Mouse (Mus musculus) ES-E14 (cell line): ENCODE measurements at regions not wholly inside any gene's neighbourhood (a gene's known extent, or its start where the extent isn't known, plus 50 kb on each side); places are given as distances from the start of the nearest gene placed in this dataset.

Experiments used
- DNase-seq: peaks from one replicate; pipeline ENCODE4 v3.0.0-alpha.2; 2013; ENCODE audit warnings: low read depth, low spot score
- H3K27ac ChIP-seq: 2 replicates; pipeline ENCODE4 v1.5.1; 2012; ENCODE audit warnings: low read depth, mild to moderate bottlenecking, low read length, moderate library complexity, mixed read lengths; ENCODE audit not compliant: poor library complexity, insufficient read depth, severe bottlenecking
- H3K36me3 ChIP-seq: 2 replicates; pipeline ENCODE4 v1.6.1; 2012; ENCODE audit warnings: mild to moderate bottlenecking, low read length, moderate library complexity, mixed read lengths; ENCODE audit not compliant: control insufficient read depth, poor library complexity, insufficient read depth, severe bottlenecking
- H3K4me1 ChIP-seq, 2 experiments: fragments of 150-350 bp in 1 of 2; sonication (generic) in 1 of 2; 2 replicates each; pipeline ENCODE4 v1.6.1; 2012; ENCODE audit warnings: low read length in 2 of 2, mild to moderate bottlenecking in 1 of 2, mixed read lengths in 1 of 2; ENCODE audit not compliant: control insufficient read depth in 2 of 2, insufficient read depth in 2 of 2, poor library complexity in 1 of 2
- H3K4me3 ChIP-seq, 2 experiments: fragments of 150-350 bp in 1 of 2; sonication (generic) in 1 of 2; 2 replicates each; pipeline ENCODE4 v1.5.1; 2012; ENCODE audit warnings: low read length in 2 of 2, low read depth in 1 of 2, mild to moderate bottlenecking in 1 of 2, mixed read lengths in 1 of 2; ENCODE audit not compliant: insufficient read depth in 1 of 2, poor library complexity in 1 of 2, severe bottlenecking in 1 of 2
- H3K9ac ChIP-seq: 2 replicates; pipeline ENCODE4 v1.6.1; 2012; ENCODE audit warnings: low read depth, mild to moderate bottlenecking, low read length, mixed read lengths; ENCODE audit not compliant: poor library complexity, insufficient read depth, severe bottlenecking
- H3K9me3 ChIP-seq: fragments of 150-350 bp; sonication (generic); 2 replicates; pipeline ENCODE4 v1.6.1; 2012; ENCODE audit warnings: low read depth, mild to moderate bottlenecking, low read length; ENCODE audit not compliant: control insufficient read depth, insufficient read depth
- CHD2 ChIP-seq: IDR thresholded peaks from 2 replicates; pipeline ENCODE4 v1.6.1; 2014; ENCODE audit warnings: mild to moderate bottlenecking, low read depth, low read length, inconsistent platforms
- HCFC1 ChIP-seq: IDR thresholded peaks from 2 replicates; pipeline ENCODE4 v1.6.1; 2012; ENCODE audit warnings: low read length, inconsistent platforms, borderline replicate concordance; ENCODE audit not compliant: insufficient read depth
- MAFK ChIP-seq: IDR thresholded peaks from 2 replicates; pipeline ENCODE4 v1.6.1; 2014; ENCODE audit warnings: mild to moderate bottlenecking, low read depth, low read length, inconsistent platforms; ENCODE audit not compliant: insufficient read depth
- ZC3H11A ChIP-seq: IDR thresholded peaks from 2 replicates; pipeline ENCODE4 v1.6.1; 2012; ENCODE audit warnings: low read depth, mild to moderate bottlenecking, inconsistent platforms, low read length, borderline replicate concordance
- ZNF384 ChIP-seq: IDR thresholded peaks from 2 replicates; pipeline ENCODE4 v1.6.1; 2012; ENCODE audit warnings: low read depth, low read length, inconsistent platforms
- in situ Hi-C, 2 experiments: fragments of 600-800 bp; cut with MboI; formaldehyde crosslinking; loops; one replicate each; pipeline ENCODE4 v1.15.1; 2025; ENCODE audit warnings: low sequenced_read_pairs in 2 of 2, inconsistent platforms in 1 of 2; ENCODE audit not compliant: unreplicated experiment in 2 of 2

DNA sequence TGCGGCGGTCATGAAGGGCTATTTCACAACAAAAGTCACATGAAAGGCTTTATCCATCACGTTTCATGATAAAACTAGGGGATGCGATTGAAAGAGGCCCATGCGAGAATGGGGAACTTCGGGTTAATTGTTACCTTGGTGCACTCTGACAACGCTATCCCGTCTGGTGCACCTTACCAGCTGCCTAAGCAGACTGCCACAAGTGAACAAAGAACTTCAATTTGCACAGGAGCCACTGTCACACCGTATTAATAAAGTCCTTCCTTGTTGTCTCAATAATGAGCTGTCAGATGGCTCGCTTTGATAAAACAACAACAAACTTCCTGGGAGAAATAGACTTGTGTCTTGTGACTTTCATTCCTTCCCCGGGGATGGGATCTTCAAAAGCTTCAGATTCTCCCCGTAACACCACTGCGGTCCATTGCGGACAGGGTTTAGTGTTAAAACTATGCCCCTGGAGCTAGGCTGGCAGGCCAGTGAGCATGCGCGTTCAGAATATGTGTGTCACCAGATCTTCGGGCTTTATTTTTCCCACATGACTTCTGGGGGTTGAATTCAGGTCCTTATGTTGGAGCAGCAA lies 165.8 kb downstream of the Samd5 start:
- no peaks in the 10 kb centered on the region for H3K9me3 ChIP-seq
- no peak overlapping the region for H3K9ac ChIP-seq
- no peak for DNase-seq
- no peak for TF ChIP-seq ZNF384
- no peak for TF ChIP-seq ZC3H11A
- TF ChIP-seq MAFK: no peak
- TF ChIP-seq CHD2: no peak
- TF ChIP-seq HCFC1: no peak
- in situ Hi-C loops: no loop called here
- no peaks in the 10 kb centered on the region for H3K36me3 ChIP-seq
- no peaks in the 10 kb centered on the region for H3K4me1 ChIP-seq
- H3K4me3 ChIP-seq: no peak overlapping the region
- H3K27ac ChIP-seq: no peak overlapping the region

- DNase-seq: no peak
- Histone ChIP-seq H3K36me3 (no peaks in the 10 kb centered on the region), H3K4me3 (no peak overlapping the region), H3K4me1 (no peaks in the 10 kb centered on the region), H3K9ac (no peak overlapping the region), H3K27ac (no peak overlapping the region), H3K9me3 (no peaks in the 10 kb centered on the region)
- in situ Hi-C loops: no loop called here
- TF ChIP-seq MAFK: no peak
- TF ChIP-seq ZC3H11A: no peak
- TF ChIP-seq CHD2: no peak
- no peak for TF ChIP-seq HCFC1
- no peak for TF ChIP-seq ZNF384
These were observed 171.2 kb downstream of the Samd5 start for GRCm38 (mm10) chr10:9503569-9504493.

DNA sequence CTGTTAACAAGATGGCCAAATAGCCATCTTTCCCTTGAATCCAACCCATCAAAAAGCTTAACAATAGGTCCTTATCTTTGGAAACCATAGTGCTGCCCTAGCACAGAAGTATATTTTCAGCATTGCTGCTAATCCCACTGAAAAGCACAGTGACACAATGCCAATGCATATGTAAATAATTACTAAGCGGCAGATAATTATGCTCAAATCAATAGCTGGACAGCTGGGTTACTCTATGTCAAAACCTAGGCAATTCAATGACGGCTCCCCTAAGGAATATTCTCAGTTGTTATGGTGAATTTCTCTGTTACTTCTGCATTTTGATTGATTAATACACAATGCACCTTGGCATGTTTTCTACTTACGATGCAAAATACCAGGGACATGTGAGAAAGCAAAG lies 176.5 kb downstream of the Samd5 start:
- H3K27ac ChIP-seq: no peak overlapping the region
- H3K9me3 ChIP-seq: no peaks in the 10 kb centered on the region
- no peak for DNase-seq
- in situ Hi-C loops: no loop called here
- no peak overlapping the region for H3K4me3 ChIP-seq
- H3K36me3 ChIP-seq: no peaks in the 10 kb centered on the region
- TF ChIP-seq ZNF384: no peak
- no peak for TF ChIP-seq CHD2
- TF ChIP-seq HCFC1: no peak
- no peak for TF ChIP-seq MAFK
- TF ChIP-seq ZC3H11A: no peak
- no peaks in the 10 kb centered on the region for H3K4me1 ChIP-seq
- H3K9ac ChIP-seq: no peak overlapping the region

GRCm38 (mm10) chr10:9497021-9497420 lies 178.0 kb downstream of the Samd5 start:
- H3K36me3 ChIP-seq: no peaks in the 10 kb centered on the region
- in situ Hi-C loops: no loop called here
- peak; percentile 9 for DNase-seq
- no peak overlapping the region for H3K4me3 ChIP-seq
- no peaks in the 10 kb centered on the region for H3K4me1 ChIP-seq
- TF ChIP-seq ZNF384 (no peak), HCFC1 (no peak), ZC3H11A (no peak), MAFK (no peak), CHD2 (no peak)
- H3K27ac ChIP-seq: no peak overlapping the region; the same call in 1 of the 2 replicates
- H3K9me3 ChIP-seq: no peaks in the 10 kb centered on the region
- H3K9ac ChIP-seq: no peak overlapping the region
